Mouse (Mus musculus): Measurements from ENCODE around the gene L3hypdh.

DNA sequence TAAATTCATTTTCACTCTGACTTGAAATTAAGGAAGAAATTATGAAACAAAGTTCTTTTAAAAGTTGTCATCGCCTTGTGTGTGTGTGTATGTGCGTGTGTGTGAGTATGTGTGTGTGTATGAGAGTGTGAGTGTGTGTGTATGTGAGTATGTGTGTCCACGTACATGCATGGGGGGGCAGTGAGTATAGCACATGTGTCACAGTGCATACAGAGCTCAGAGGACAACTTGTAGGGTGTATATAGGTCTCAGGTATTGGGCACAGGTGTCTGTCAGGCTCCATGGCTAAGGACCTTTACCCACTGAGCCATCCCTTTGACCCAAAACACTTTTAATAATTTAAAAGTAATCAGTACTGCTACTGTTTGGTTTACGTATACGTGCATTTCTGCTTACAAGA lies 18.8 kb upstream of the L3hypdh start:
- no peak for TF ChIP-seq EP300 (IDR thresholded peaks at IDR 0.05; ENCODE audit: low read depth)
- TF ChIP-seq CTCF (IDR thresholded peaks at IDR 0.05; ENCODE audit: low read depth), result no peak
